ENCODE assay signal across 16 mouse cellular contexts in genomic region chr5:46488140-46488942, GRCm38 (mm10).
DNase-seq lines count a peak whose midpoint lies in the region; ATAC-seq and TF ChIP-seq lines count a peak whose summit lies in the region.
"Had no signal": no experiment of that assay in that cellular context is flagged by ENCODE, and none has a peak within 500 bp of the region (broad histone marks: within the 10 kb centered on the region; RNA-seq: fewer than 3 reads in every experiment).

No protein-coding gene starts in this region.

- H3K4me2 ChIP-seq in heart, embryonic 12.5 days = no peak overlapping the region
- no peak overlapping the region for H3K4me2 ChIP-seq in lung, embryonic 14.5 days
- H3K4me2 ChIP-seq in liver, embryonic 15.5 days = no peak overlapping the region
- H3K4me2 ChIP-seq: neural tube, embryonic 15.5 days had no signal

- DNase-seq in heart, postnatal 14 days = no peak
- DNase-seq in lung, embryonic 14.5 days = peak; percentile 77
- DNase-seq in lung, postnatal 25 days (ENCODE audit: low spot score) = no peak
- no peak for DNase-seq in natural killer cell, adult 2 months (ENCODE audit: low spot score in 2 of 2)
- no peak for DNase-seq in cerebellum, postnatal 25 days
- DNase-seq: adrenal gland, postnatal 25 days; cerebellum, postnatal 36 days; heart, postnatal 36 days; kidney, postnatal 36 days had no signal

- H3K27ac ChIP-seq in heart, embryonic 12.5 days (ENCODE audit: poor library complexity, severe bottlenecking) = peak overlapping the region; percentile 47; the same call in 1 of the 2 replicates
- H3K27ac ChIP-seq in lung, embryonic 14.5 days (ENCODE audit: low read depth) = peak overlapping the region; percentile 55; the same call in 1 of the 2 replicates
- no peak overlapping the region for H3K27ac ChIP-seq in liver, embryonic 15.5 days (replicated peaks)
- H3K27ac ChIP-seq: macrophage; neural tube, embryonic 15.5 days had no signal

- peak; percentile 89 for ATAC-seq in heart, embryonic 12.5 days (ENCODE audit: insufficient number of reproducible peaks, low FRiP score)
- ATAC-seq in lung, embryonic 14.5 days (ENCODE audit: insufficient read depth) = peak; percentile 94
- ATAC-seq in common myeloid progenitor, adult 5-6 weeks (replicated peaks; ENCODE audit: low read depth, poor library complexity, severe bottlenecking) = peak; percentile 98
- peak; percentile 73 for ATAC-seq in liver, embryonic 15.5 days (ENCODE audit: insufficient read depth)
- ATAC-seq: forebrain, embryonic 16.5 days; inflammation-experienced regulatory T-cells, adult 6 months had no signal

- no peaks in the 10 kb centered on the region for H3K4me1 ChIP-seq in heart, embryonic 12.5 days (replicated peaks)
- H3K4me1 ChIP-seq in lung, embryonic 14.5 days (ENCODE audit: insufficient read depth) = no peaks in the 10 kb centered on the region
- no peaks in the 10 kb centered on the region; the same call in 1 of the 2 replicates for H3K4me1 ChIP-seq in liver, embryonic 15.5 days (replicated peaks)
- H3K4me1 ChIP-seq: neural tube, embryonic 15.5 days had no signal

- intact Hi-C loops in heart, postnatal 14 days (cut with DNase I) = no loop called here

- no peak overlapping the region for H3K9ac ChIP-seq in heart, embryonic 12.5 days
- no peak overlapping the region for H3K9ac ChIP-seq in lung, embryonic 14.5 days
- no peak overlapping the region for H3K9ac ChIP-seq in liver, embryonic 15.5 days
- H3K9ac ChIP-seq: neural tube, embryonic 15.5 days had no signal

- H3K36me3 ChIP-seq in heart, embryonic 12.5 days = no peaks in the 10 kb centered on the region
- H3K36me3 ChIP-seq in lung, embryonic 14.5 days (ENCODE audit: insufficient read depth) = no peaks in the 10 kb centered on the region
- no peaks in the 10 kb centered on the region for H3K36me3 ChIP-seq in liver, embryonic 15.5 days (replicated peaks)
- H3K36me3 ChIP-seq: neural tube, embryonic 15.5 days had no signal

- no peak overlapping the region for H3K4me3 ChIP-seq in heart, embryonic 12.5 days
- no peak overlapping the region for H3K4me3 ChIP-seq in lung, embryonic 14.5 days (ENCODE audit: low read depth, low read length)
- H3K4me3 ChIP-seq in liver, embryonic 15.5 days (replicated peaks) = no peak overlapping the region
- H3K4me3 ChIP-seq: neural tube, embryonic 15.5 days had no signal

- no peaks in the 10 kb centered on the region for H3K27me3 ChIP-seq in heart, embryonic 12.5 days (replicated peaks)
- no peaks in the 10 kb centered on the region for H3K27me3 ChIP-seq in lung, embryonic 14.5 days (ENCODE audit: insufficient read depth, low read length)
- H3K27me3 ChIP-seq in liver, embryonic 15.5 days = no peaks in the 10 kb centered on the region
- H3K27me3 ChIP-seq: neural tube, embryonic 15.5 days had no signal

- 29% methylated on average over 6 of the region's 6 CpGs for WGBS in heart, embryonic 12.5 days
- WGBS in lung, embryonic 14.5 days = 34% methylated on average over 6 of the region's 6 CpGs
- WGBS in liver, embryonic 15.5 days (ENCODE audit: insufficient replicate concordance) = 24% methylated on average over 6 of the region's 6 CpGs

- no peak for TF ChIP-seq CTCF in lung, embryonic 14.5 days (IDR thresholded peaks at IDR 0.05; ENCODE audit: low read depth)

- H3K9me3 ChIP-seq in heart, embryonic 12.5 days (replicated peaks) = no peaks in the 10 kb centered on the region
- no peaks in the 10 kb centered on the region for H3K9me3 ChIP-seq in lung, embryonic 14.5 days (ENCODE audit: low read depth, low read length)
- no peaks in the 10 kb centered on the region for H3K9me3 ChIP-seq in liver, embryonic 15.5 days (replicated peaks)
- H3K9me3 ChIP-seq: neural tube, embryonic 15.5 days had no signal
